Mouse (Mus musculus): Measurements from ENCODE around the gene Kdelr1. TPM values are rescaled to one million over a fixed set of nuclear protein-coding genes. Genes with fewer than 3 reads are reported as not detected.

Gene Kdelr1
- total RNA-seq (2021), result 100 to 1,000 TPM in 1 of 2 experiments, 10 to 100 TPM in 1; 98.9 to 109 TPM

DNA sequence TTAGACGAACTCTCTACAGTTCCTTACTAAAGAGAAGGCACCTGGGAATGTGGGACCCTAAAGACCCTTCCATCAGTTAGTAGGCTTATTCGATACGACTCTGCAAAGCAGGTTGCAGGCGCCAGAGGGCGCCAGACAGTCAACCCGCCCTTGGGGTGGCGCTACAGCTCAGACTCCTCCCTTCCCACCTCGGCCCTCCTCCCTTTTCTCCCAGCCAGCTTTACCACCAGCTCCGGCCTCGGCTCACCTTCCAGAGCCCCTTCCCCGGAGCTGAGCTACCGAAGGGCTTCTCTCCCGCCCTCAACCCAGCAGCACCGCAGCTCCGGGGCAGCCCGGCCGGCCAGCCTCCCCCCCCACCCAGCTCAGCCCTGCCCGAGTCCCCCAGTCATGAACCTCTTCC, at the start of gene Kdelr1:
TSS of gene Kdelr1 (plus strand) at position 149 of the 400 bp plus-strand sequence.
- intact Hi-C loops (cut with DNase I), result loop anchor here (5.0 kb wide), 1 partner anchor 135 kb away; no protein-coding TSS in a partner anchor
- DNase-seq, result peak; percentile 94

DNA sequence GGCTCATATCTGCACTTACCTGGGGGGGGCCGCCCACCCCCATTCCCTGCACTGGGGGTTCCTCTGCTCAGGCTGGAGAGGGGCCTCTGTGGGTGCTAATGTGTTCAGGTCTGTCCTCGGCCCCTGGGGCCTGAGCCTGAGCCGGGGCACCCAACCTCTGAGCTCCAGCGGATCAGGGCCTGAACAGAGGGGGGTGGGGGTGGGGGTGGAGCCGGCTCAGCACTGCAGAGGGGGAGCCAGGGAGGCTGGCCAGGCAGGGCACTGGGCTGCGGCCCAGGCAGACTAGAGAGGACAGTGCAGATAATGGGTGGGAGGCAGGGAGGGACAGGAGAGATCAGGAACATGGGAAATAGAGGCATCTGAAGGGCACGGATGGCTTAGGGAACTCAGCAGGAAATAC, 48.0 kb upstream of the Kdelr1 start, which contains the start of gene Kcnj14:
TSS of gene Kcnj14 (minus strand) at position 185 of the 400 bp plus-strand sequence.
- intact Hi-C loops (cut with DNase I), result no loop called here

DNA sequence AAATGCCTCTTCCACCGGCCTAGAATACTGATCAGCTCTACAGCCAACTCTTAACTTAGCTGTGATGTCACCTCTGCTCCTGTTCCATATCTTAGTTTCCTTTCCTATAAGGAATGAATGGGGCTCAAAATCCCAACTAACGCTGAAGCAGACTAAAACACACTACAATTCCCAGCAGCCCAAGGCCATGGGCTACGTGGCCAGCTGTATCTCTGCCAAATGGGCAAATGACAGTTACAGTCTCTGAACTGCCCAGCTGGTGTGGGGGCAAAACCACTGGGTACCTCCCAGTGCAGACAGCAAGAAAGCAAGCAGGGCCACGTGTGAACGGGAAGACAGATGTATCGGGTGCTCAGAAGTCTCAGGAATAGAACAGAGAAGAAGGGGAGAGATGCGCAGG, 45.9 kb upstream of the Kdelr1 start:
- intact Hi-C loops (cut with DNase I), result no loop called here
- no peak for DNase-seq

More for the DNA sequence above, 48.0 kb upstream of the Kdelr1 start, which contains the start of gene Kcnj14:
- no peak for DNase-seq

DNA sequence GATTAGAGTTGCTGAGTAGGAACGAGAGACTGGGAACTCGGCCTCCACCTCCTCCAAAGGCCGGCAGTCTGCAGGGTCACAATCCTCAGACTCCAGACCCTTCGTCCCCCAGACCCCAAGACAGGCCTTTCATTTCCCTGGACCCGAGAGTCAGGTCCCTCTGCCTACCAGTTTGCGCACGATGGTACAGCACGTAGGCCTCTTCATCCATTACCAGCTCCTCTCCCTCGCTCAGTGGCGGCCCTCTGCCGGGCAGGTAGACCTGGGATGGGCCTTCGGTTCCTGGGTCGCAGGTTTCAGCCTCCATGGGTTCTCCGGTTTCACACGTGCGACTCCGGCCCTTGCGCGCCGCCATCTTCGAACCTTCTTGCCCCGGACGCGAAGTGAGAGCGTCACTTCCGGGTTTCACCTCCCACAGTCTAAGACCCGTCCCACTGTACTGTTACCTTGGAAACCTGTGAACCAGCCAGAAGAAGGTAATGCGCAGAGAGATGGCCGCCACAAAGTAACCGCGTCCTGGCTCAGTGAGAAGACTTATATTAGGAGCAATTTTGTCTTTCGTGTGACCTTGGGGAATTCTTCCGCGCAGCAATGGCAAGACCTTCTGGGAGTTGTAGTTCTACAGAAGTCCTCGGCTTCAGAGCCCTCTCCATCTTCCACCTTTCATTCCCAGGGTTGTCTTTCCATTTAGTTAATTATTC, 42.0 kb upstream of the Kdelr1 start, which contains the start of gene Grwd1:
TSS of gene Grwd1 (minus strand) at position 518 of the 701 bp plus-strand sequence.
- intact Hi-C loops (cut with DNase I), result no loop called here
- DNase-seq, result peak; percentile 86

DNA sequence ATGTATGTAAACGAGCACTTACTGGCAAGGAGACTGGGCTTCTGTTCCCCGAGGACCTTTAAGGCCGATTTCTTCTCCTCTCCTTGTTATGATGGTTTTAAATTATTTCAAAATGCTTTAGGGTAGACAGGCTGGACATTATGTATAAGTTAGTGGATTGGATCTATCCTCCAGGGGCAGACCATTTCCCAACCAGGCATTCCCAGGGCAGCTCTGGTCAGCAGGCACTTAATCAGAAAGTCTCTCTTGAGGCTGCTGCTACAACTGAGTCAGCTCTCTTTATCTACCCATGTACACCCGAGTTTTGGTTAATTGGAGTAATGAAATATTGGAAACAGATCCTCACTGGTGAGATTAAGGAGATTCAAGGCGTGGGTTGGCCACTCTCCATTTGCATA, 41.4 kb upstream of the Kdelr1 start:
- DNase-seq, result no peak
- intact Hi-C loops (cut with DNase I), result no loop called here

DNA sequence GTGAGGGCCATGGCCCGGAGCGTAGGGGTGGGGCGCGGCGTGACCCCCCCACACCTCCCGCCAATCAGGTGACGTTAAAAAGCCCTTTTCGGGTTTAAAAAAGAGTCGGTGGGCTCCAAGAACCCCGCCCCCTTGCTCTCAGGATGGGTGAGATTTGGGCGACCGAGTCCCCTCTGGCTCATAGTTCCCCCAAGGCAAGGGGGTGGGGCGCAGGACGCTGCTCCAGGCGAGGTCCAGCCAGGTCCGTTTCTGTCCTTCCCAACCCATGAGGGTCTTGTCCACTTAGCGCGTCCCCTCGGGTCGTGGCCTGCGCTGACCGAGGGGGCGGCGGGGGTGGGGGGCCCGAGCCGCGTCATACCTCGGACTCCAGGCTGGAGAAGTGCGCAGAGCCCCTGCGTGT, 40.1 kb upstream of the Kdelr1 start:
- DNase-seq, result no peak

DNA sequence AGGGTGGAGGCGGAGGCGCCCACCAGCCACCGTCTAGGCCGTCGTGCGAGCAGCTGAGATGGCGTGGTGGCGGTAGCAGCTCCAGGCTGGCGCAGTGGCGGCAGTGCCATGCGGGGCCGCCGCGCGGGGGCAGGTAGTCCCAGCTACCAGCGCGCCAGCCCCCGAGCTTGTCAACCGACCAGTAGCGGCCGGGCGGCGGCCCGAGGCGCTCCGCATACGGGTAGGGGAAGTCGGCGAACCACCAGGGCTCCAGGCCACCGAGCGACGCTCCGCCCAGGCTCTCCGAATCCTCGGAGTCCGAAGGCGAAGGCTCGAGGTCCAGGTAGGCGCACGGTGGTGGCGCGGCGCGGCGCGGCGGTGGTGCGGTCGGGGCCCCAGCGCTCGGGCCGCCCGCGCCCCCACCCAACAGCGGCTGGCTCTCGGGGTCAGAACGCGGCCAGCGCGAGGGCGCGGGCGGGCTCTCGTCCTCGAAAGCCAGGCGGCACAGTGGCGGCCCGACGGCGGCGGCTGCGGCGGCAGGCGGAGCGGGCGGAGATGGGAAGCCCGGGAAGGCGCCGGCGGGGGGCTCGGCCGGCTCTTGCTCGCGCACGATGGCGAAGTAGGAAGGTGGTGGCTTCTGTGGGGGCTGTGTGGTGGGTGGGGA, 39.3 kb upstream of the Kdelr1 start:
- DNase-seq, result no peak
- intact Hi-C loops (cut with DNase I), result no loop called here

More for the DNA sequence above, 40.1 kb upstream of the Kdelr1 start:
- intact Hi-C loops (cut with DNase I), result no loop called here

DNA sequence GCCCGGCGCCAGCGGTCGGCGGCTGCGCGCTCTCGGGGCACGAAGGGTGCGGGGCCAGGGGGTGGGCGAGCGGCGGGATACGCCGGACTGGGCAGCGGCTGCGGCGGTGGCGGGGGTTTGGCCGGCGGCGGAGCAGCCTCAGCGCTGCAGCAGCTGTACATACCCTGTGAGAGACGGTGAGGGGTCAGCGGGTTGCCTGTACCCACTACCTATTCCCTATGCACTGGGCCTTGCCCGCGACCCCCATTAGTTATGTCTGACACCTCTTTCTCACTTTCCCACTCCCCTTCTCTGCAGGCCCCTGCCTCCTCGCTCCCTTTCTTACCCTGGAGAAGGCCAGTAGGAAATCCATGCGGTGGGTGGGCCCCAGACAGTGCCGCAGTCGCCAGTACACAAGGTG, 38.6 kb upstream of the Kdelr1 start:
- no peak for DNase-seq
- intact Hi-C loops (cut with DNase I), result no loop called here

DNA sequence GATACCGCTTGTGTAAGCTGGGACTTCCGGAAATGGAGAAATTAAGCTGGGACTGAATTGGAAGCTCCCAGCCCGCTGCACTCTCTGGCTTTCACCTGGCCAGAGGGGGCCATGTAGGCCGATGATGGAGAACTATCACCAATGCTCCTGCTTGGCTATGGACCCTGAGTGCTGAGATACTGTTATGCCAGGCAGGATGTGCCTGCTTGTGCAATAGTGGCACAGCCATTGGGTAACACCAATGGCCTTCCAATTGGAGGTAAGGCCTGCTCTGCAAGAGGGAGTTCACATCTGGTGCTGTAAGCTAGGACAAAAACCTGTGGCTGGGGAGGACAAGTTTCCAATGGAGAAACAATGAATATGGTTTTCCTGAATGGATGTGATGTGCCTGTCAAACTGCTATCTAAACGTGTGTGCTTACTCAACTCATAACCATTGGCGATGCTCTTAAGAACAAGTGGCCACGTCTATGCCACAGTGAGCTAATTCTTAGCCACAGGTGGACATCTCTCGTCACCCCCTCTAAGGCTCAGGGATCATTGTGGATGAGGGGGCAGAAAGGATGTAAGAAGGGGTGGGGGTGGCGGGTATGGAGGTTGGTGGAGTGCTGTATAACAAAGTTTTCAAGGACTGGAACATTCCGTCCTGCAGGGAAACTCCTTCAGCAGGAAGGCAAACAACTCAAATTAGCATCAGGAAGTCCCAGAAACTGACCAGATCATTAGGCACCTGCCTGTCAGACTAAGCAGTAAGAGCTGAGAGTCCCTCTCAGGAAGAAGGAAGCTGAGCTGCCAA, 29.4 kb upstream of the Kdelr1 start:
- intact Hi-C loops (cut with DNase I), result no loop called here
- DNase-seq, result no peak

DNA sequence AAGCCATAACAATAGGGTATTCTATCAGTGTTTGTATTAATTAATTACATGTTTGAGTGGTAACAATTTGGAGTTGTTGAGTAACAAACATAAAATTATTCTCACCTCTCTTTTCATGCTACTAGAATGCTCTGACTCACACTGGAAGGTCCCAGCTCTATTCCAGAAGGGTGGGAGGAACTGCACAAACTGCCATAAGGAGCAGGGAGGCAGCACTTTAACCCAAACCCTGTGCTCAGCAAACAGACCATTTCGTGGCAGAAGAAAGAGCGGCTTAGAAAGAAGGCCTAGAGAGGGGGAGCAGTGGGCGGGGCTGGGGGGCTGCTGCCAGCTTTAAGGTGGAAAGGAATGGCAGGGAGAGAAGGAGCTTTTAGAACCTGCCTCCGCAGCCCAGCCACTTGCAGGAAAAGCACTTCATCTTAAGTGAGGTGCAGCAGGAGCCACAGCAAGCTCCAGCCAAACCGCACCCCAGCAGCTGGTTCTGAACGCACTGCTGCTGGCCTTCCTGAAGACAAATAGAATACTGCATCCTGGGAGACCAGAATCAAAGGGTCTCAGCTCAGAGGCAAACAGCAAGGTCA, 24.0 kb upstream of the Kdelr1 start:
- intact Hi-C loops (cut with DNase I), result no loop called here
- no peak for DNase-seq

DNA sequence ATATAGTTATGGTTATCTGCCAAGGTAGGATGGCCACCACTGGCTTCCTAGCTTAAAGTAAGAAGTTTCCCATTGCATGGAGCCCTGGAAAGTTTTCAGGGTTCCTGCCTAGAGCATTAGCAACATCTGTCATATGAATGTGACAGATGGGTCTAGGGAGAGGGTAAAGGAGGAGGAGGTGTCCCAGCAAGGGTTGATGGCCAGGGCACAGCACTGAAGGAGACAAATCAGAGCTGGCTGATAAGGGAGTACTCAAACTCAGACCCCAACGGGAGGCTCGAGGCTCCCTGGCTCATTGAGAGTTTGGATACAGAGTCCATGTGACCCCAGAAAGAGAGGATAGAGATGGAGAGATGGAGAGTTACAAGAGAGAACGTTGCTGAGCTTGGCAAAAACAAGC, 21.9 kb upstream of the Kdelr1 start:
- DNase-seq, result no peak
- intact Hi-C loops (cut with DNase I), result no loop called here

DNA sequence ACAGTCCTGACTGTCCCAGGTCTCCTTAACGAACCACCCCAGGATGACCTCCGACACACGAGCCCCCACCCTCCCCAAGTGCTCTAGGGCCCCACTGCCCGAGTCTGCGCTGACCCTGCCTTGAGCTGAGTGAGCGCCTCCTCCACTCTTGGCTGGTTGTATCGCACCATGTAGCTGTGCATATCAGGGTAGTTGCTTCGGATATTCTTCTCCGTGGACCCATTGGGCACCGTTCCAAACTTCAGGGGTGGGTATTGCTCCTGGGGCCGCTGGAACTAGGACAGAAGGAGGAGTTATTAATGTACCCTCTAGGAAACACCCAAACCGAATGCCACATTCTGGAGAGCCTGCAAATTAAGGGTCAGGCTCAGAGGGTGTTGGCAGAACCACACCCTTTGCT, 19.5 kb upstream of the Kdelr1 start:
- intact Hi-C loops (cut with DNase I), result no loop called here
- DNase-seq, result no peak

DNA sequence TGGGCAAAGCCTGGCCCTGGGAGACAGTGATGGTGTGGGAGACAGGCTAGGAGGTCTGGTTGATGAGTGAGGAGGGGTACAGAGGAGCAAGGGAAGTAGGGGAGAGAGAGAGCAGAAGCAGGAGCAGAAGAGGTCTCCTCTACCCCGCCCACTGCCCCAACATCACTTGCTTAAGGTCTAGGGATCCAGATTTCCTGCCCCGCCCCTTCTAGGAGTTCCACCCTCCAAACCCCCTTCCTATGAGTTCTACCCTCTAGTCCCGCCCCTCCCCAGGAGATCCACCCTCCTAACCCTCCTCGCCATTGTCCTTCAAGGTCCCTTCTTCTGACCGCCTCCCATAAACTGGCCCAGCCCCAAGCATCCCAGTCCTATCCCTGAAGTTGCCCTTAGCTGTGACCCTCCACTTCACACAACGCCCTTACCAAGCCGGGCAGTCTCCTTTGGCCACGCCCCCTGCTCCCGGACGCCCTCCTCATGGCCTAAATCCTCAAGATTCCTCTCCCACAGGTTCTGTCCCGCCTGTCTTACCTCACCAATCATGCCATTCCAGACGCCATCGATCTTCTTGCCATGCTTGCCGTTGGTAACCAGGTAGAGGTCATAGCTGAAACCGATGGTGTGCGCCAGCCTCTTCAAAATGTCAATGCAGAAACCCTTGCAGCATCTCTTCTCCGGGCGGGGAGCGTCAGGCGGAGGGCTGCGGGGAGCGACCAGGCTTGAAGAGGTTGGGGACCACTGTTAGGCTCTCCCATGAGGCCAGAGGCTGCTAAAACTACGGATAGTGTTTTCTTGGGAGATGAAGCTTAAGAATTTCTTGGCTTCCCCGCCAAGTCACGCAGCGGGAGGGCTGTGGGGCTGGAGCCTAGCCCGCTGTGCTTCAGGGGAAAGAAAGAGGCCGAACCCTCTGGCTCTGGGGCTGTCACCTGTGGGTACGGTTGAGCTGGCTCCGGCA, 15.3 kb upstream of the Kdelr1 start:
- peak; percentile 54 for DNase-seq
- intact Hi-C loops (cut with DNase I), result no loop called here

DNA sequence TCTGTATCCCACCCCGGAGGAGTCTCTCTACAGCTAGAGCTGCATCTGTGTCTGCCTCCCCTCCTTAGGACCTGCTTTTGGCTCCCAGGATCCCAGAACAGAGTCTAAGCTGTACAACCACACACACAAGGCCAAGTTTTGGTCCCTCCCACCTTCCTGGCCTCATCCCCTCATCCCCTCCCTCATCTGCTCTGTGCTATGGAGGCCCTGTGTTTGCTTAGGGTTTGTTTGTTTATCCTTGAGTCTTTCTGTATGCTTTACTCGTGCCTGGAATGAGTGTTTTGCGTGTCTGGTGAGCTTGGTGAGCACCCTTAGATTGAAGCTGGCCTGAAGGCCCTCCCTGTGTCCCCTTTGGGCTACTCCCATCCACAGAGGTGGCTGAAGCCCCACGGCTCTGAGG, 13.6 kb upstream of the Kdelr1 start:
- no peak for DNase-seq
- intact Hi-C loops (cut with DNase I), result no loop called here

DNA sequence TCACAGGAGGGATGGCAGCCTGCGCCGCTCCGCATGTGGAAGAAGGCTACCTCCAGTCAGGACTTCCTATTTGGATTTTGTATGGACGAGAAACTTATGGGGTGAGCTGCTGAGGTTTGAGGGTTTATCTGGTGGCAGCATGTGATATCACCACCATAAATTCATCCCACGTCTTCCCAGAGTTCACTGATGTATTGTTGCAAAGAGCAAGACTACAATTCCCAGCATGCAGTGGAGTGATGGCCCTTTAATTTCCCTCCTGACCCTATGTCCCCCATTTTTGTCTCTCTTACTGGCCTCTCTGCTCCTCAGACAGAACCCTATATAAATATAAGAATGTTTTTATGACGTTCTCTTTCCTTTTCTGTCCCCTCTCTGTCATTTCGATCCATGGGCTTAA, 9.8 kb upstream of the Kdelr1 start:
- intact Hi-C loops (cut with DNase I), result no loop called here
- DNase-seq, result no peak

DNA sequence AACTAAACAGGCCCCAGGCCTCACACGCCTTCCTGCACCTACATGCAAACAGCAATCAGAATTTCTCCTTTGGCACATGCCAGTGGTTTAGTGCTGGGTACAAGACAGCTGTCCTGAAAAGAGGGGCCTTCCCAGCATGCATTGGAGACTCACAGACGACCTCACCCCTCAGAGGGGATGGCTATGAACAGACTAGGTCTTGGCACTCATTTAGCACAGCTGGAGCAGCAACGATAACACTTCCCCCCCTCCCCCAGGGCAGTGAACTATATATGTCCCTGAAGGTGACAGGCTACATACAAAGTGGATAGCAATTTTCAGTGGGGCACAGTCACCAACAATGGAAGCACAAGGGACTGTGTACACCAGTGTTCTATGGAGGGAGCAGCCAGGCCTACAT, 8.1 kb upstream of the Kdelr1 start:
- intact Hi-C loops (cut with DNase I), result no loop called here
- no peak for DNase-seq

DNA sequence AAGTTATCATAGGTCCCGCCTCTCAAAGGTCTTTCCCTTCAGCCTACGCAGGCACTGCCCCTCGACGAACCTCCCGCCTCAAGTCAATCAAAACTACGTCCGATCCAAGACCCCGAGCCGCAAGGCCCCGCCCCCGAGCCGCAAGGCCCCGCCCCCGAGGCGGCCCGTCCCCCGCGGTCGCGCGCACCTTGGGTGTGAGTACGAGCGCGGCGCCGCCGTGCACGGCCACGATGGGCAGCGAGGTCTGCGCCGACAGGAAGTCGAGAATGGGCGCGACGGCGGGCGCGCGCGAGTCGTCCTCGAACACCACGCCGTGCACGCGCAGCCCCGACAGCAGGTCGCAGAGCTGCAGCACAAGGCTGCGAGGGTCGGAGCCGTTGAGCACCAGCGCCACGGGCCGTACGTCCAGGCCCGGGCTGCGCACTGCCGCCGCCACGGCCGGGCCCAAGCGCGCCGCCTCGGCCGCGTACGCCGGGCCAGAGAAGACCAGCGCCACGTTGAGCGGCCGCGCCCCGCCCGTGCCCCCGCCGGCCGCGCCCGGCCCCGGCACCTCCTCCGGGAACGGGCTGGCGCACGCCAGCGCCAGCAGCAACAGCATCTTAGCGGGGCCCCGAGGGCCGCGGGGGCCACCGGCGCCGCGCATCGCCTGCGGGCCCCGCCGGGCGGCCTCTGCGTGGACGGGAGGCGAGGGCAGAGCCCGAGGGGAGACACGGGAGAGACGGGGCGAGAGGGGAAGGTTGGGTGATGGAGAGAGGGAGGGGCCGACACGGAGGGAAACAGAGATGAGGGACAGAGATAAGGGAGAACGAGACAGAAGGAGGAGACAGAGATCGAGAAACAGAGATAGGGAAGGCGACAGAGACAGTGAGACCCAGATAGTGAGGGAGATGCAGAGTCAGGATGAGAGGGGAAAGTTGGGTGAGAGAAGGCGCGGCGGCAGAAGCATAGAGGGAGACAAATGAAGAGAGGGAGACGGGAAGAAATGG, 6.4 kb upstream of the Kdelr1 start:
- intact Hi-C loops (cut with DNase I), result no loop called here
- peak; percentile 98 for DNase-seq

DNA sequence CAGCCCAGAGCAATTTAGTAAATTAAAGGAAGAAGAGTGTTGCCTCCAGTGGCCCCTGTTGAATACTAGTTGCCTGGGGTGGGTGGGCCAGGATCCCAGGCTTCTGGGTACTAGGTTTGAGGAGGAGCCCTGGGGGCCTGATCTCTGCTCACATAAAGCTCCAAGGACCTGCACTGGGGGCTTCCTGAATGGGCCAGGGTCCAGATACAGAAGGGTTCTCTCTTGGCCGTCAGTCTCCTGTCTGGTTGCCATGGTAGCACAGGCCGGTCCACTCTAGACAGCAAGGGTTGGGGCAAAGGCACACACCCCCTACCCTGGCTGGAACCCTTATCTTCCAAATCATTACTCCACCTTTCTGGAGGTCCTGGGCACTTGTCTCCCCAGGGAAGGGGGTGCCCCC, 4.7 kb upstream of the Kdelr1 start:
- intact Hi-C loops (cut with DNase I), result no loop called here
- DNase-seq, result peak; percentile 49

Measured in left cerebral cortex, postnatal 4 days (tissue).